Mouse (Mus musculus) intestine, embryonic 16.5 days (tissue): Measurements from ENCODE around the gene Cdh23. TPM values are rescaled to one million over a fixed set of nuclear protein-coding genes. Genes with fewer than 3 reads are reported as not detected.
A peak's percentile ranks its signal among the peaks of the same experiment; 100 is the strongest.

Experiments used
- ATAC-seq: fragments of 200-750 bp; cut with Nextera tagmentation; 2 replicates; pipeline ENCODE4 v1.8.0; 2017; ENCODE audit warnings: moderate TSS enrichment, moderate library complexity
- H3K27ac ChIP-seq: fragments of 300-500 bp; sonication (generic); 2 replicates; pipeline ENCODE4 v1.5.1; 2014; ENCODE audit warnings: mild to moderate bottlenecking, low read length
- H3K27me3 ChIP-seq: fragments of 300-500 bp; sonication (generic); replicated peaks from 2 replicates; pipeline ENCODE4 v1.6.1; 2014; ENCODE audit warnings: low read length, control low read depth, mixed read lengths; ENCODE audit not compliant: control insufficient read depth, insufficient read depth
- H3K36me3 ChIP-seq: fragments of 300-500 bp; sonication (generic); 2 replicates; pipeline ENCODE4 v1.6.1; 2014; ENCODE audit warnings: low read length, control low read depth; ENCODE audit not compliant: control insufficient read depth, insufficient read depth
- H3K4me1 ChIP-seq: fragments of 300-500 bp; sonication (generic); 2 replicates; pipeline ENCODE4 v1.6.1; 2014; ENCODE audit warnings: low read length, control low read depth, mixed read lengths; ENCODE audit not compliant: control insufficient read depth, insufficient read depth
- H3K4me2 ChIP-seq: fragments of 300-500 bp; sonication (generic); 2 replicates; pipeline ENCODE4 v1.6.1; 2014; ENCODE audit warnings: low read depth, low read length, control low read depth
- H3K4me3 ChIP-seq: fragments of 300-500 bp; sonication (generic); 2 replicates; pipeline ENCODE4 v1.5.1; 2014; ENCODE audit warnings: mild to moderate bottlenecking, low read length
- H3K9ac ChIP-seq: fragments of 300-500 bp; sonication (generic); 2 replicates; pipeline ENCODE4 v1.6.1; 2014; ENCODE audit warnings: low read depth, low read length
- H3K9me3 ChIP-seq: fragments of 300-500 bp; sonication (generic); 2 replicates; pipeline ENCODE4 v1.6.1; 2016; ENCODE audit warnings: low read length, control low read depth; ENCODE audit not compliant: control insufficient read depth
- WGBS: fragments of 180-500 bp; shearing (Covaris S2); extraction: QIAGEN DNeasy Blood & Tissue Kit; methylation state at CpG from one replicate; pipeline ENCODE4 v1.1.7; 2014; 5-methylcytosine and 5-hydroxymethylcytosine counted together
- polyA plus RNA-seq: library from polyadenylated mRNA; unstranded; fragments of >200 nt; fragmentation: Nextera tagmentation; extraction: Ambion mirVana; gene quantifications from 2 replicates; pipeline ENCODE4 v1.2.1, GENCODE M21; 2015

Cdh23 gene
- polyA plus RNA-seq, 1 experiment from 2014 or later: 0.33 TPM

DNA sequence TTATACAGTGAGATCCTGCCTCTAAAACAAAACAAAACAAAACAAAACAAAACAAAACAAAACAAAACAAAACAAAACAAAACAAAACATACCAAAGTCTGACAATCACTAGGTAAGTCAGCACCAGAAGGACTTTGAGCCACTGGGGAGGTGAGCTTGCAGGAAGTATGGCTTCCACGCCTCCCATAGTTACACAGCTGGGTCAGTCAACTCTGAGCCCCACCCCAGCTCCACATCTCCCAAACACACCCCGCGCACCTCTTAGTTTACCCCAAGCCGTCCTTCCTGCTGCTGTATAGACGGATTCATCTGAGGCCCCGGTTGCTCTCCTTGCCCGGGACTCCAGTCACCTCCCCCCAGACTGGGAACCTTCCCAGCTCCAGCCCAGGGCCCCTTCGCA, 241.1 kb downstream of the Cdh23 start:
- Histone ChIP-seq H3K27ac (no peak overlapping the region), H3K9me3 (no peaks in the 10 kb centered on the region), H3K4me2 (no peak overlapping the region), H3K36me3 (no peaks in the 10 kb centered on the region), H3K4me3 (no peak overlapping the region), H3K4me1 (peaks cover 4% of the 10 kb centered on the region; the same call in 1 of the 2 replicates), H3K27me3 (no peaks in the 10 kb centered on the region), H3K9ac (no peak overlapping the region)
- ATAC-seq: peak; percentile 60; the same call in 1 of the 2 replicates
- 65% methylated on average over 8 of the region's 8 CpGs for WGBS

DNA sequence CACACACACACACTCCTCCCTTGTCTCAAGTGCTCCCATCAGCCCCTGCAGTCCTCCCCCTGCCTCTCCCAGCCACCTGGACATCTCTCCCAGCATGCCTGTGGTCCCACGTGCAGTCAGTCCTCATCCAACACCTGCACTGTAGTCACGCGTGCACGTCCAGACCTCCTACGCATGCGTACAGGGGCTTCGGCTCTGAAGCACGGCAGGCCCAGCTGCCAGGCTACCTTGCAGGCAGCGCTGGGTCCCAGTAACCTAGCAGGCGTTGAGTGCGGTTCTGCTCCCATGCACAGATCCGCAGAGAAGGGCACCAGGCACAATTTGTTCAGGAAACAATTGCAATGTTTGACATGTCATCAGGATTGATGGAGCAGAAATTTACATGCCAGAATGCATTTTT, 249.1 kb downstream of the Cdh23 start:
- Histone ChIP-seq H3K27ac (no peak overlapping the region), H3K9me3 (no peaks in the 10 kb centered on the region), H3K4me2 (no peak overlapping the region), H3K9ac (no peak overlapping the region), H3K4me1 (no peaks in the 10 kb centered on the region), H3K4me3 (no peak overlapping the region), H3K27me3 (no peaks in the 10 kb centered on the region), H3K36me3 (no peaks in the 10 kb centered on the region)
- ATAC-seq: no peak
- WGBS: 74% methylated on average over 12 of the region's 12 CpGs

- H3K9ac ChIP-seq: no peak overlapping the region
- H3K4me2 ChIP-seq: no peak overlapping the region
- H3K27me3 ChIP-seq: no peaks in the 10 kb centered on the region
- WGBS: 61% methylated on average over 8 of the region's 8 CpGs
- no peaks in the 10 kb centered on the region for H3K9me3 ChIP-seq
- H3K36me3 ChIP-seq: no peaks in the 10 kb centered on the region
- H3K27ac ChIP-seq: no peak overlapping the region
- no peak overlapping the region for H3K4me3 ChIP-seq
- no peaks in the 10 kb centered on the region for H3K4me1 ChIP-seq
- ATAC-seq: no peak
Measured at GRCm38 (mm10) chr10:60445031-60445593, 251.2 kb downstream of the Cdh23 start.

DNA sequence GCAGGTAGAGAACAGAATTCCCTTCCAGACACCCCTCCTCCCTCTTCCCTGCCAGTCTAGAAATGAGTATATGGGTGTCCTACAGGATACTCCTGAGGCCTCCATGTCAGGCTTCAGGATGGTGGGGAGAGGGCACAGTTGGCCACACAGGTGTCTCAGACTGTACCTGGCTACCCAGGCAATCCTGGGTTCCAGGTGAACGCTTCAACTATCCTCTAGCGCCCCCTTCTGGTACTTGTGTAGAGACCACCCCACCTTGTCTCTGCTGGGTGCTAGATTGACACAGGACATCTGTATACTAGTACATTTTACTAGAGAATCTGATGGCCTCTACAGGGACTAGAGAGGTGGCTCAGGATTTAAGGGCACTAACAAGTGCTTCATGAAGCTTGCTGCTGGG, 253.2 kb downstream of the Cdh23 start:
- no peak for ATAC-seq
- no peak overlapping the region for H3K4me2 ChIP-seq
- H3K4me3 ChIP-seq: no peak overlapping the region
- no peaks in the 10 kb centered on the region for H3K4me1 ChIP-seq
- H3K27me3 ChIP-seq: no peaks in the 10 kb centered on the region
- no peak overlapping the region for H3K9ac ChIP-seq
- H3K9me3 ChIP-seq: no peaks in the 10 kb centered on the region
- no peak overlapping the region for H3K27ac ChIP-seq
- no peaks in the 10 kb centered on the region for H3K36me3 ChIP-seq
- WGBS: 0% methylated on average over 2 of the region's 2 CpGs

DNA sequence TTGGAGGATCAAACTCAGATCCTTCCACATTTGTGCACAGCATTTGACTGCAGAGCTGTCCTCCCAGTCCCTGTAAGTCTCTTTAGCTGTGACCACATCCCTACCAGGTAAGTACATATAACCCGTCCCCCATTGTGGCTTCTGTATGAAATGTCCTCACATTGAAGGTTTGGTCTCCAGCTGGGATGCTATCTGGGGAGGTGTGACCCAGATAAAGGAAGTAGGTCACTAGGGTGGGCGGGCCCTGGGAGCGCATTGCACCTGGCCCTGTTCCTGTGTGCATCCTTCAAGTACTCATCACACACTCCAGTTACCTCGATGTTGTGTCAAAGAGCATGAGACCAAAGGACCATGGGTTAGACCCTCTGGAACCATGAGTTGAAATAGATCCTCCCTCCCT, 254.0 kb downstream of the Cdh23 start:
- H3K36me3 ChIP-seq: no peaks in the 10 kb centered on the region
- no peak overlapping the region for H3K4me2 ChIP-seq
- H3K9me3 ChIP-seq: no peaks in the 10 kb centered on the region
- no peak overlapping the region for H3K9ac ChIP-seq
- no peak for ATAC-seq
- 90% methylated on average over 4 of the region's 4 CpGs for WGBS
- H3K27me3 ChIP-seq: no peaks in the 10 kb centered on the region
- no peaks in the 10 kb centered on the region for H3K4me1 ChIP-seq
- no peak overlapping the region for H3K4me3 ChIP-seq
- no peak overlapping the region for H3K27ac ChIP-seq

- H3K36me3 ChIP-seq: no peaks in the 10 kb centered on the region
- no peaks in the 10 kb centered on the region for H3K9me3 ChIP-seq
- no peak overlapping the region for H3K4me3 ChIP-seq
- ATAC-seq: no peak
- H3K4me1 ChIP-seq: no peaks in the 10 kb centered on the region
- WGBS: 36% methylated on average over 4 of the region's 4 CpGs
- no peak overlapping the region for H3K27ac ChIP-seq
- no peaks in the 10 kb centered on the region for H3K27me3 ChIP-seq
- no peak overlapping the region for H3K4me2 ChIP-seq
- no peak overlapping the region for H3K9ac ChIP-seq
Measured at GRCm38 (mm10) chr10:60432679-60433078, 263.6 kb downstream of the Cdh23 start.

- Histone ChIP-seq H3K9me3 (no peaks in the 10 kb centered on the region), H3K9ac (no peak overlapping the region), H3K4me2 (no peak overlapping the region), H3K4me1 (no peaks in the 10 kb centered on the region), H3K27me3 (no peaks in the 10 kb centered on the region), H3K36me3 (no peaks in the 10 kb centered on the region), H3K27ac (no peak overlapping the region), H3K4me3 (no peak overlapping the region)
- 50% methylated on average over 6 of the region's 6 CpGs for WGBS
- no peak for ATAC-seq
Measured at GRCm38 (mm10) chr10:60430591-60430990, 265.7 kb downstream of the Cdh23 start.

- no peak overlapping the region for H3K9ac ChIP-seq
- H3K36me3 ChIP-seq: no peaks in the 10 kb centered on the region
- H3K4me3 ChIP-seq: no peak overlapping the region
- H3K27ac ChIP-seq: no peak overlapping the region
- no peak overlapping the region for H3K4me2 ChIP-seq
- no peak for ATAC-seq
- WGBS: 72% methylated on average over 10 of the region's 10 CpGs
- H3K9me3 ChIP-seq: no peaks in the 10 kb centered on the region
- no peaks in the 10 kb centered on the region for H3K27me3 ChIP-seq
- no peaks in the 10 kb centered on the region for H3K4me1 ChIP-seq
Measured at GRCm38 (mm10) chr10:60430001-60430400, 266.3 kb downstream of the Cdh23 start.

GRCm38 (mm10) chr10:60422756-60423155, 273.5 kb downstream of the Cdh23 start:
- no peak overlapping the region for H3K4me3 ChIP-seq
- ATAC-seq: 0 out of 2 replicates have a peak, but pooled peaks have one; percentile 33
- H3K9ac ChIP-seq: no peak overlapping the region
- WGBS: 58% methylated on average over 7 of the region's 7 CpGs
- no peaks in the 10 kb centered on the region for H3K36me3 ChIP-seq
- H3K4me2 ChIP-seq: no peak overlapping the region
- no peak overlapping the region for H3K27ac ChIP-seq
- no peaks in the 10 kb centered on the region for H3K9me3 ChIP-seq
- H3K4me1 ChIP-seq: no peaks in the 10 kb centered on the region
- H3K27me3 ChIP-seq: no peaks in the 10 kb centered on the region

- H3K27ac ChIP-seq: no peak overlapping the region
- no peaks in the 10 kb centered on the region for H3K27me3 ChIP-seq
- H3K4me1 ChIP-seq: no peaks in the 10 kb centered on the region
- H3K9me3 ChIP-seq: no peaks in the 10 kb centered on the region
- no peak overlapping the region for H3K9ac ChIP-seq
- 33% methylated on average over 4 of the region's 4 CpGs for WGBS
- no peak overlapping the region for H3K4me3 ChIP-seq
- no peaks in the 10 kb centered on the region for H3K36me3 ChIP-seq
- H3K4me2 ChIP-seq: no peak overlapping the region
- no peak for ATAC-seq
Measured at GRCm38 (mm10) chr10:60419624-60420023, 276.7 kb downstream of the Cdh23 start.
